Mouse (Mus musculus): ENCODE data around the gene Ssh2. TPM values are rescaled to one million over a fixed set of nuclear protein-coding genes. Genes with fewer than 3 reads are reported as not detected.

The Ssh2 gene
- total RNA-seq, 2 experiments from 2014 or later: 14.4 to 26.6 TPM

DNA sequence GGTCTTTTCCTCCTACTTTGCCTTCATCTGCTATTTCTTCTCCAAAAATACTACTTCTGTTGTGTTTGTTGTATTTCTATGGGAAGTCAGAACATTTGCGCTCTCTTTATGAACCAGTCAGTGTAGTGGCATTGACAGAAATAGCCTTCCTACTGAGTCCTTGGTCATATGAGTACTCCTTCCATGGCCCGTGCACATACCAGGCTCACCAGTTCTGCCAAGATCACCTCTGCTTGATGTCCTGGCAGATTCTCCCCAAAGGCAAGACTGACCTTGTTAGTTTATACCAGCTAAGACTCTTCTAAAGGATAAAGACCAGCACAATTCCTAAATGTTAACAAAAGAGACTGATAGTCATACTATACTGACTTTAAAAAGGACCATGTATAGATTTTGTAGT lies 235.6 kb downstream of the Ssh2 start:
- no peak for ATAC-seq (replicated peaks; ENCODE audit: poor library complexity, severe bottlenecking)

DNA sequence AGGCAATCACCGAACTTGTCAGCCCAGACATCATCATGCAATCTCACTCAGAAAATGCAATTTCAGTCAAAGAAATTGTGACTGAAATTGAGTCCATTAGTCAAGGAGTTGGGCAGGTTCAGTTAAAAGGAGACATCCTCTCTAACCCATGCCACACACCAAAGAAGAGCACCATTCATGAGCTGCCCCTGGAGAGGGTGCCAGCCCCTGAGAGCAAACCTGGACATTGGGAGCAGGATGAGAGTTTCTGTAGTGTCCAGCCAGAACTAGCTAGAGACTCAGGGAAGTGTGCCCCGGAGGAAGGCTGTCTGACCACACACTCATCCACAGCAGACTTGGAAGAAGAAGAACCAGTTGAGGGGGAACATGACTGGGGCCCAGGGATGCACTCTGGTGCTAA lies 237.3 kb downstream of the Ssh2 start:
- ATAC-seq (replicated peaks; ENCODE audit: poor library complexity, severe bottlenecking): no peak

DNA sequence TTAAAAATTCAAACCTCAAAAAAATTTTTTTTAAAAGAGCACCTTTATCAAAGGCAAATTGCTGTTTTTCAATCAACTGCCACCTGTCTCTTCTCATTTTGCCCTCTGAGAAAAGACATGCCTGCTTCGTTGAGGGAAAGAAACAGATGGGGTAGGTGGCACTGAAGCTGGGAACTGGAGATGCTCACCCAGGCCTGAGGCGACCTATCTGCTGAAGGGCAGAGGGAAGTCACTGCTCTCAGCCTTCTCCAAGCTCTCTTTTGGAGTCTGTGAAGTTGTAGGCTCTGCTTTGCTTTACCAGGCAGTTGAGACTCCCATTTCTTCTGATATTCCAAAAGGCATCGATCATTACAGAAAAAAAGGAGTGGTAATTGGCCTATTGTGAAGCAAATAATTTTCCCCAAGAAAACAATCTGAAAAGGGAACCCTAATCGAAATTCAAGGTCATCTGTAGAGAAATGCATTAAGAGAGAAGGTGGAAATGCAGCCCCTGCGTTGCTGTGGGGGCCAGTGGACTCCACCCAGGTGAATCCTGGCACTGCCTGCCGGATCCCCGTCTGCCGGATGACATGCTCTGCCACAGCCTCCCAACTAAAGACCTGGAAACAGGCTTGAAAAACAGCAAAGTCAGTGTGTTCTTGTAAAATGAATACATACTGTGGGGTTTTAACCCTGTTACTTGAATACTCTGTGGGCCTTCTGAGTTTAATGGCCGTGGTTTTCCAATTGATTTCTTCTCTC lies 239.9 kb downstream of the Ssh2 start:
- ATAC-seq (replicated peaks; ENCODE audit: poor library complexity, severe bottlenecking): no peak

DNA sequence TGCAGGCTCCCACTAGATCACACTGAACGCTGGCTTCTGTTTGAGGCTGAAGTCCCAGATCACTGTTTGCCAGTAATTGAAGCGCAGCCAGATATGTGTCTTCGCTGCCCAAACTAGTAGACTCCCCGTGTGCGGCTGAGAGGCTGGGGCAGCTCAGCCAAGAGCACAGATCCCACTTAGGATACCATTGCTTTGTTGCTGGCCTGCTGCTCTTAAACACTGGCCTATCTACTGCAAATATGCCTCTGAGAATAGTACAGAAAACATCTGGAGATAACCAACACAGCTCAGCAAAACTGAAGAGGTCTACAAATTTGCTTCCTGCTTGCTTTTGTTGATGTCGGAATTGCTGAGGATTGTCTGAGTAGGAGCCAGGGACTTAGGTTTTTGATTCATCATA lies 240.8 kb downstream of the Ssh2 start:
- no peak for ATAC-seq (replicated peaks; ENCODE audit: poor library complexity, severe bottlenecking)

DNA sequence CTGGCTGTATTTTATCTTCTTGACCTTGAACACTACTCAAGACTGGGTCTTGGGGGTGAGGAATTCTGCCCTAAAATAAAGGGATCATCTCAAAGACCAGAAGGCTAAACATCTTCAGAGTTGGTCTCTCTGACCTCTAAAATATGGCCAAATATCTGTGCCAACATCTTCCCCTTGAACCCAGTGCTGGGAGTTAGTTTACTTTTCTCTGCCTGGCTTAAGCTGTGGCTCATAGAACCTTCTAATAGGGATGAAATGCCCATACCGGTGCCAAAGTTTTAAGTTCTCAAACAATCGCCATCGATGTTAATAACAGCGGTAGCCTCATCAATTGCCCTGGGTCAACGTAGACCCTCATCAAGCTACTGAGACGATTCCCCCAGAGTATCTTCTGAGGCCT lies 245.8 kb downstream of the Ssh2 start:
- ATAC-seq (replicated peaks; ENCODE audit: poor library complexity, severe bottlenecking): no peak

DNA sequence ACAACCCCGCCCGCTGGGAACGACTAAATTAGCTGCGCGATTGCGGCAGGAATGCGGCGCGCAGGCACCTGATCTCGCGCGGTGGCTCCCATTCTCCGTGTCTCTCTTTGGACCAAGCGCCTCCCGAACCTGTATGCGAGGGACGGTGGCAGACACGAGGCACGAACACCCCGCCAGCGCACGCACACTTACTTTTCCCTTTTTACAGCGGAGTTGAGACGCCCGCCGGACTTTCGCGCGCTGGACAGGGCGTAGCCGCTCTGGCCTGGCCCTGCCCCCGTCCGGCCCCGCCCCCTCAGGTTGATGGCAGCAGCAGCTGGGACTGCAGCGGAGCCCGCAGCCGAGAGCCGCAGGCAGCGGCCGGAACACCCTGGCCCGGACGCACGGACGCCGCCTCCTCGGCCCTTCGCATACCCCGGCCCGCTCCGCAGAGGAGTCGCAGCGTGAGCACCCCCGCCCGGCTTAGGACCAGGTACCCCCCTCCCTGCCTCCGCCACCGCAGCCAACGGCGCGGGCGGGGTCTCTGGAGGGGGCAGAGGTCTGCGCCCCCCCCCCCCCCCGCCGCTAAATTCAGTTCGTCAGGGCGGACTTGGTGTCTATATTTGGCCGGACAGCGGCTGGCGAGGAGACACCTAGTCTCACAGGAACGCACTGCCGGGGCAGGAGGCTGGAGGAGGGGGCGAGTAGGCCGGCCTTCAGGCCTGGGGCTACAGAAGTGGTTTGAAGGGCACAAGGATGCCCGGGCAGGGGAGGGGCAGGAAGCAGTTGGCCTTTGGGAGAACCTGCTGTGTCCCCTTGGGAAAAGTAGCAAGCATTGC lies 246.4 kb downstream of the Ssh2 start, which contains the start of gene Coro6:
Gene Coro6, plus strand, starts transcription at position 129 of the 818 bp plus-strand sequence.
- ATAC-seq (replicated peaks; ENCODE audit: poor library complexity, severe bottlenecking): peak; percentile 66

DNA sequence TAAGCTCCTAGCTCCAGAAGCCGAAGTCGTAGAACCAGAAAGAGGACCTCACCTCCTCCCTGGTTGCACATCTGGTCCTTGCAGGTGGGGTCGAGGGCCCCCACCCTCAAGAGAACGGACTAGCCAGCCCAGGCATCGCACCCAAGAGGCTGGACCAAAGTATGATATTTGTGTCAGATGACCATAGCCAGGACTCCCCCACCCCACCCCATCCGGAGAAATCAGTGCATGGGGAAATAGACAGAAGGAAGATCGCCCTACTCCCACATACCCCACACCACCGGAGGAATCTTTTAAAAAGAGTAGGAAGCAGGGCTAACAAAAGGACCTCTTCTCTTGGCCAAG lies 247.0 kb downstream of the Ssh2 start:
- ATAC-seq (replicated peaks; ENCODE audit: poor library complexity, severe bottlenecking): no peak

DNA sequence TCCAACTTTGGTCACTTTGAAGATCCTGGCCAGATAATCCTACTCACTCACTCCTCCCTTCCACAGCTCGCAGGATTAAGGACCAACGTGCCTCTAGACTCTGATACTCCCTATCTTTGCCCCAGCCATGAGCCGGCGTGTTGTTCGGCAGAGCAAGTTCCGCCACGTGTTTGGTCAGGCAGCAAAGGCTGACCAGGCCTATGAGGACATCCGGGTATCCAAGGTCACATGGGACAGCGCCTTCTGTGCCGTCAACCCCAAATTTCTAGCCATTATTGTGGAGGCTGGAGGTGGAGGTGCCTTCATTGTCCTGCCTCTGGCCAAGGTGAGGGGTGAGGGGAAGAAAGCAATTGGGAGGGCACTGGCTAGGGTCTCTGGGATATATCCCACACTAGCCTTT lies 247.7 kb downstream of the Ssh2 start:
- no peak for ATAC-seq (replicated peaks; ENCODE audit: poor library complexity, severe bottlenecking)

DNA sequence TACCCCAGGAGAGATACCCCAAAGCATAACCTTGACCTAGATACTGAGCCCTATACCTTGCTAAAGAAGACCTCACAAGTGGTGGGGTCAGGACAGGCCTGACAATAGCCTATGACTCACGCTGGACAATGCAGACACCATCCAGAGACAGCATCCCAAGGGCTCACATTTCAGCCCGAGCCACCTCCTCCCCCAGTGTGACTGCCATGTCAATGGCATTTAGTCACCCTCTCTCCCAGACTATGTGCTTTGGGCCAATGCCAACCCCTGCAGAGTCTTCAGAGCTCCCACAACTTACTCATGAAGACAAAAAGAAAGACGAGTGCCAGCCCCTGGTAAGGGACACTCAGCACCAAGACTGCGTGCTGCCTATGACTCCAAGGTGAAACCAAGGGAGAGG lies 248.6 kb downstream of the Ssh2 start:
- no peak for ATAC-seq (replicated peaks; ENCODE audit: poor library complexity, severe bottlenecking)

DNA sequence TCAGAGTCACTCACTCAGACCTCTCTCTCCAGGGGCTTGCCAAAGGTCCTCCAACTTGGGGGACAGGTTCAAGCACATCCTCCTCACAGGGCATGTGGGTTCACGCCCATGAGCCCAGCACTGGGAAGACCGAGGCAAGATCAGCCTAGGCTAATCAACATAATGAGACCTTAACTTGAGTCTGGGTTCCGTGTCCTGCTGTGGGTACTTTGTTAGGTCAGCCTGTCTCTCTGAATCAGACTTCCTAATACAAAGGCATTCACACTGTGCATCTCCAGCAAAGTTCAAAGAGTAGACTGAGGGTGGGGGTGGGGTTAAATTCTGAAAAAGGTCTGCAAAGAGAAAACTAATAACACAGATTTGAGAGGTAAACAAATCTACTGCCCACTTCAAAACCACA lies 249.0 kb downstream of the Ssh2 start:
- ATAC-seq (replicated peaks; ENCODE audit: poor library complexity, severe bottlenecking): no peak

DNA sequence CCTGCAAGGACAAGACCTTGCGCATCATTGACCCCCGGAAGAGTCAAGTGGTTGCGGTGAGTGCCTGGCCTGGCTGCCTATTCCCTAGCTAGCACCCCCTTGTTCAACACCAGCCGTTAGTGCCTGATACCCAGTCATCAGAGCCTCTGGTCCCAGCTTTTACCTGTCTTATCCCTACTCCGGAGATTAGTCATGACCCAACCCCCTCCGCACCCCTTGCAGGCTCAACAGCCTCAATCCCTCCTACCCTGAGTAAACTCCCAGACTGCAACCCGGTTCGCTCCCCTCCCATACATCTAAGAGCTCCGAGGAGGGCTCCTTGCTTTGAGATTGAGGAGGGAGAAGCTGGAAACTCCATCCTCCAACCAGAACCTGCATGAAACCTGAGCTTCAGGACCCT lies 250.5 kb downstream of the Ssh2 start:
- ATAC-seq (replicated peaks; ENCODE audit: poor library complexity, severe bottlenecking): no peak

DNA sequence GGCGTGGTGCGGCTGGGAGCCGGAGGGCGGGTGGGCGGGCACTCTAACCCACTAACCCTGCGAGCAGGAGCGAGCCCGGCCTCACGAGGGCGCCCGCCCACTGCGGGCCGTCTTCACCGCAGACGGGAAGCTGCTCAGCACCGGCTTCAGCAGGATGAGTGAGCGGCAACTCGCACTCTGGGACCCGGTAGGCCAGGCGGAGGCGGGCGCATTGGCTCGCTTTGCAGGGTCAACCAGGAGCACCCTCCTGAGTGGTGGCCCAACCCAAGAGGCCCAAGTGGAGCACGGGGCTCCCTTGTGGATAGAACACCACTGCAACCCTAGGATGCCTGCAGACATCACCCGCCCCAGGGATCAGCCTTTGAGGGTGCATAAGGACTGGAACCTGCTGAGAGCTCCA lies 251.1 kb downstream of the Ssh2 start:
- peak; percentile 79 for ATAC-seq (replicated peaks; ENCODE audit: poor library complexity, severe bottlenecking)

DNA sequence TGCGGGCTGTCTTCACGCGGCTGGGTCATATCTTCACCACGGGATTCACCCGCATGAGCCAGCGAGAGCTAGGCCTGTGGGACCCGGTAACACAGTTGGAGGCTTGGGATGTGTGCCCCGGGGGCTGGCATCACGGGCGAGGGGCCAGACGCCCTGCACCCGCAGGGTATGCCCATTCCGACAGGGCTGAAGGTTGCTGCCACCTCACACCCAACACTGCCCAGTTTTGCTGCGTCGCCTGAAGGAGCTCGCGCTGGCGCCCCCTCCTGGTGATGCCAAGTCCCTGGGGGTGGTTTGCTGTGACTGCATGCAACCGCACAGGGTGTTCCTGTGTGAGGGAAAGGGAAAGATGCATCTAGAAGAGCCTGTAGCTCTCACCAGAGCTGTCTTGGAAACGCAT lies 251.7 kb downstream of the Ssh2 start:
- ATAC-seq (replicated peaks; ENCODE audit: poor library complexity, severe bottlenecking): peak; percentile 71

DNA sequence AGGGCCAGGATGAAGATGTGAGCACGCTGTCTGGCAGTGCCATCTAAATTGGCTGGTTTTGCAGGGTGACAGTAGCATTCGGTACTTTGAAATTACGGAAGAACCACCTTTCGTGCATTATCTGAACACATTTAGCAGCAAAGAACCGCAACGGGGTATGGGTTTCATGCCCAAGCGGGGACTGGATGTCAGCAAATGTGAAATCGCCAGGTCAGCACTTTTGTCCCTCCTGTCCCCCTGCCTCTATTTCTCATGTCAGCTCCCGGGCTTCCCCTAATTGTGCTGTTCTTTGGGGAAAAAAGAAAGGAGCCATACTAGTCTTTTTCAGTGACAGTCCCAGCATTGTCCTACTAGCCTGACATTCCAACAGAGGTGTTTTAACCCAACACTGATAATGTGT lies 252.3 kb downstream of the Ssh2 start:
- no peak for ATAC-seq (replicated peaks; ENCODE audit: poor library complexity, severe bottlenecking)

DNA sequence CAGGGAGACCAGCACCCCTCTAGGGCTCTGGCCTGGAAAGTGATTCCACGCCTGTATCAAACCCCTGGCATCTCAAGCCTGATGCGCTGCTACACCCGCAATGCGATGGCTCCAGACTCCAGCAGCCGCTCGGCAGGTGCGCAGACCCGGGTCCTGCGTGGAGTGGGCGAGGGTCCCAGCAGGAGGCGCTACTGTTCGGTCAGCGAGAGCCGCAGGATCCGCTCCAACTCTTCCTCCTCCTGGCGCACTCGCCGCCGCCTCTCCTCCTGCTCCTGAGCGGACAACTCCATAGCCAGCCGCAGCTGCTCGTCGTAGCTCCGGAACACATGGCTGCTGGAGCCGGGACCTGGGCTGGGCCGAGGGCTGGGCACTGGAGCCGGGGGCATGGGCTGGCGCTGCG lies 255.3 kb downstream of the Ssh2 start:
- ATAC-seq (replicated peaks; ENCODE audit: poor library complexity, severe bottlenecking): no peak

DNA sequence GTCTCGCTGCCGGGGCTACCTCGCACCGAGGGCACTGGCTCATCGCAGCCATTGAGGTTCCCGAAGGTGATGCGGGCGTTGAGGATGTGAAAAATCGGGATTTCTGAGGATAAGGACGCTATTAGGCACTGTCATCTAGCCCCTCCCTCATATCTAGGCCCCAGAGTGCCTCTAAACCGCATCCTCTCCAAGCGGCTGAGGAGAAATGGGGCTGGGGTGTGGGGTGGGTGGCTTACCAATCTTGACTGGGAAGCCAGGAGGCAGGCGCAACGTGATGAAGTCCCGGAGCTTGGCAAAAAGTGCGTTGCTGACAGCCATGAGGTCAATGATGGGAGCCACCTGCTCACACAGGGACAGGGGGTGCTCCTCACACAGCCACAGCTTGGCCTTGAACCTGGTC lies 256.7 kb downstream of the Ssh2 start:
- ATAC-seq (replicated peaks; ENCODE audit: poor library complexity, severe bottlenecking): no peak

DNA sequence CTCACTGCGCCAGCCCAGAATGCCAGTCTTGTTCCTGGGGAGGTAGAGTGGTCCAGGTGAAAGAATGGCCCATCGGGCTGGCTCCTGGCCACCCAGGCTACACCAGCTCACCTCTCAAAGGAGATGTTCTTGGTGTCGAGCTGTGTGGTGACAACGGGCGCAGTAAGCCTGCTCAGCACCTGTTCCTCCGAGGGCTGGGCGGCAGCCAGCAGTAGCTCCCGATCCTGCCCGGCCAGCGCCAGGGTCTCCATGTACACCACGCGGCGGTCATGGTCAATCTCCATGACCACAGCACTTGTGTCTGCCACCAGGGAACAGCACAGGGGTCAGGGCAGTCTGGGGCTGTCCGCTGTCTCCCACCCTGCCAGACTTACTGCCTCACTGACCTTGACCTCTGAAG lies 260.1 kb downstream of the Ssh2 start:
- ATAC-seq (replicated peaks; ENCODE audit: poor library complexity, severe bottlenecking): no peak

DNA sequence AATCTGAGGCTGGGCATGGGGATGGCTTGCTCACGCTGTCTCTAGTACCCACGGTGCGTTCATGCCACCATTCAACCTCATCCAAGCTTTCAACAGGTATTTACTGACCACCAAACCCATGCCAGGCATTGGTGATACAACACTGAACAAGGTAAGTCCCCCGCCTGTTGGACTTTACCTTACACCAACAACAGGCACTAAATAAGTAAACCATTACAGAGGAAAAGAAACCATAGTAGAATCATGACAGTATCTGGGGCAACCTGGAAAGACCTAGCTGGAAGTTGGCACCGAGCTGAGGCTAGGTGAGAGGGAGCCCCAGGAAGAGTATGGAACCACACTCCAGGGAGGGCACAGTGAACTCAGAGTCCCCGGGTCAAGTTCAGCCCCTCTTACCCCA lies 260.8 kb downstream of the Ssh2 start:
- ATAC-seq (replicated peaks; ENCODE audit: poor library complexity, severe bottlenecking): no peak

DNA sequence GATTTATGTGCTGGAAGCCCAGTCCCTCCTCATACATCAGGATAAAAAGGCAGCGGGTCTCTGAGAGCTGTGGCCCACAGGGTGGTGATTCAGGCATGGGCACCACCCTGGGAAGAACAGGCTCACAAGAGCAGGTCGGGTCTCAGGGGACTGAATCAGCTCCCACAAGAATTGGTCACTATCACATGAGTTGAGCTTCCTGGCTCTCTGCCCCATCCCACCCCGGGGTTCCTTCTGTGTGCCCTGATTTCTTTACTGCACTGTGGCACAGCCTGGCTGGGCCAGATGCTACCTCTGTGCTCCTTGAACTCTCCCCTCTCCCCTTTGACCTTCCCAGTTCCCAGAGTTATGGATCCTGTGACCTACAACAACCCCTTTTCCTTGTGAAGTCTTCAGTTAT lies 267.0 kb downstream of the Ssh2 start:
- no peak for ATAC-seq (replicated peaks; ENCODE audit: poor library complexity, severe bottlenecking)

DNA sequence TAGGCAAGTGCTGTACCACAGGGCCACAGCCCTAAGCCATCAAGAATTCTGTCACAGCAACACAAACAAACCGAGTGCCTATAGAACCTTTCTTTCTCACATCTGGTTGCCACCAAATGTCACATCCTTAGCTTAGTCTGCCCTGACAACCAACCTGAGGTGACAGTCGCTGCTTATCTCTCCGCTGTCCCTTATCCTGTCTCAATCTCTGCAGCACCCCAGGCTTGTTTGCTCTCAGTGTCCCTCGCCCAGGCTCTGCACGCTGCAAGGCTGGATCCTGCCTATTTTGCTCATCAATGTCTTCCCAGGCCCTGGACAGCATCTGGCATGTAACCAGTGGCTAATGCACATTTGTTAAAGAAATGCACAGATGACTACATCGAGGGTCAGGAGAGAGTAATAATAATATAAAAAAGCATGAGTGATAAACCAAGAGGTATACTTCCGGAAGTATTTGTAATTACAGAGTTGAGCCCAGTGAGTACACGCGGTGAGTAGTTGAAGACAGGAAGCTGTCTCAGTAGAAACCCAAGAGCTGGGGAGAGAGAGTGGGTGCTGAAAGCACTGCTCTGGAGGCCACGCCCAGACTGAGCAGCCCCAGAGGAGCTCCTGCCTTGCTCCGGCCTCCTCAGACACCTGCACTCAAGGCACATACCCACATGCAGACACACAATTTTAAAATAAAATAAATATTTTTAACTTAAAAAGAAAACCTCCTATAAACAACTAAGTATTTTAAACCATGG lies 267.6 kb downstream of the Ssh2 start:
- peak; percentile 62 for ATAC-seq (replicated peaks; ENCODE audit: poor library complexity, severe bottlenecking)

DNA sequence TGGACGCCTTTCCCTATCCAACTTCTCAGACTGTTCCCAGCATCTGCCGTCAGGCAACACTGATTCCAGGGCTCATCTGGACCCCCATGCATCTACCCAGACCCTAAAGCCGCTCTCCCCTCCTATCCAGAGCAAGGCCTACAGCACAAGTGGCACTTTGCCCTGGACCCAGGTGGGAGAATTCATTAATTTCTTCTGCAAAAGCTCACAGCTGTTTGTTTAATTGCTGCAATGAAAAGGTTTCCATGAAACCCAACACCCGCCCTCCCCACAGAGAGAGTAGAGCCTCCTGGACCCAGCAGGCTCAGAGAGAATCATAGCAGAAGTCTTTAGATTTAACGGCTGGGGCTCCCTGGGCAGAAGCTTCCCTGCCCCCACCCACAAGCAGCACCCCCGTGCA lies 269.1 kb downstream of the Ssh2 start:
- ATAC-seq (replicated peaks; ENCODE audit: poor library complexity, severe bottlenecking): no peak

Data from granulocyte monocyte progenitor cell, adult 5-6 weeks (primary cell).